Mouse (Mus musculus) MEL (cell line): ENCODE data around the gene Snap91. TPM values are rescaled to one million over a fixed set of nuclear protein-coding genes. Genes with fewer than 3 reads are reported as not detected.

Source experiments
- DNase-seq: peaks from one replicate; pipeline ENCODE4 v3.0.0; 2011; ENCODE audit warnings: low read depth, low spot score
- H3K27ac ChIP-seq: 2 replicates; pipeline ENCODE4 v1.5.1; 2012; ENCODE audit warnings: low read depth, mild to moderate bottlenecking, control low read depth, low read length, moderate library complexity; ENCODE audit not compliant: control insufficient read depth
- H3K27me3 ChIP-seq, 2 experiments: fragments of 150-350 bp in 1 of 2; sonication (generic) in 1 of 2; 2 replicates each; pipeline ENCODE4 v1.6.1; 2012; ENCODE audit warnings: low read length in 2 of 2, mild to moderate bottlenecking in 2 of 2, improper control_type of control experiment in 1 of 2, moderate library complexity in 1 of 2; ENCODE audit not compliant: insufficient read depth in 2 of 2, control insufficient read depth in 1 of 2
- H3K36me3 ChIP-seq, 2 experiments: 2 replicates each; pipeline ENCODE4 v1.6.1; 2012 to 2014; ENCODE audit warnings: low read length in 2 of 2, improper control_type of control experiment in 1 of 2, inconsistent platforms in 1 of 2, mild to moderate bottlenecking in 1 of 2; ENCODE audit not compliant: insufficient read depth in 2 of 2, control insufficient read depth in 1 of 2
- H3K4me1 ChIP-seq, 2 experiments: fragments of 150-350 bp in 1 of 2; sonication (generic) in 1 of 2; 2 replicates each; pipeline ENCODE4 v1.6.1; 2012; ENCODE audit warnings: low read length in 2 of 2, improper control_type of control experiment in 1 of 2, mild to moderate bottlenecking in 1 of 2; ENCODE audit not compliant: insufficient read depth in 2 of 2, control insufficient read depth in 1 of 2
- H3K4me3 ChIP-seq, 2 experiments: fragments of 150-350 bp in 1 of 2; sonication (generic) in 1 of 2; 2 replicates each; pipeline ENCODE4 v1.5.1; 2012; ENCODE audit warnings: low read depth in 2 of 2, low read length in 2 of 2, mild to moderate bottlenecking in 2 of 2, moderate library complexity in 2 of 2, control low read depth in 1 of 2, improper control_type of control experiment in 1 of 2; ENCODE audit not compliant: control insufficient read depth in 1 of 2, insufficient read depth in 1 of 2
- H3K79me2 ChIP-seq: 2 replicates; pipeline ENCODE4 v1.6.1; 2012; ENCODE audit warnings: mild to moderate bottlenecking, low read length, moderate library complexity; ENCODE audit not compliant: control insufficient read depth, poor library complexity, insufficient read depth
- H3K9ac ChIP-seq: 2 replicates; pipeline ENCODE4 v1.6.1; 2012; ENCODE audit warnings: low read depth, mild to moderate bottlenecking, control low read depth, low read length, moderate library complexity; ENCODE audit not compliant: control insufficient read depth, poor library complexity, severe bottlenecking
- H3K9me3 ChIP-seq: fragments of 150-350 bp; sonication (generic); replicated peaks from 2 replicates; pipeline ENCODE4 v1.6.1; 2012; ENCODE audit warnings: mild to moderate bottlenecking, low read length, improper control_type of control experiment, moderate library complexity; ENCODE audit not compliant: insufficient read depth
- BHLHE40 ChIP-seq: IDR thresholded peaks from 2 replicates; pipeline ENCODE4 v1.6.1; 2012; ENCODE audit warnings: low read depth, mild to moderate bottlenecking, inconsistent platforms, low read length, improper control_type of control experiment, borderline replicate concordance
- CHD1 ChIP-seq: IDR thresholded peaks from 2 replicates; pipeline ENCODE4 v1.6.1; 2012; ENCODE audit warnings: low read depth, mild to moderate bottlenecking, inconsistent platforms, low read length, improper control_type of control experiment
- ELF1 ChIP-seq: IDR thresholded peaks from 2 replicates; pipeline ENCODE4 v1.6.1; 2014; ENCODE audit warnings: low read depth, mild to moderate bottlenecking, inconsistent platforms, low read length, improper control_type of control experiment, moderate library complexity
- ETS1 ChIP-seq: IDR thresholded peaks from 2 replicates; pipeline ENCODE4 v1.6.1; 2012; ENCODE audit warnings: low read depth, mild to moderate bottlenecking, inconsistent platforms, low read length, improper control_type of control experiment, moderate library complexity
- GABPA ChIP-seq: IDR thresholded peaks from 2 replicates; pipeline ENCODE4 v1.6.1; 2012; ENCODE audit warnings: low read depth, mild to moderate bottlenecking, inconsistent platforms, low read length, improper control_type of control experiment, moderate library complexity
- GATA1 ChIP-seq: IDR thresholded peaks from 2 replicates; pipeline ENCODE4 v1.6.1; 2011; ENCODE audit warnings: low read depth, low read length, improper control_type of control experiment
- MAFK ChIP-seq: IDR thresholded peaks from 2 replicates; pipeline ENCODE4 v1.6.1; 2011; ENCODE audit warnings: low read depth, mild to moderate bottlenecking, low read length, improper control_type of control experiment, borderline replicate concordance
- MAX ChIP-seq: IDR thresholded peaks from 2 replicates; pipeline ENCODE4 v1.6.1; 2011; ENCODE audit warnings: low read length, improper control_type of control experiment
- MAZ ChIP-seq: IDR thresholded peaks from 2 replicates; pipeline ENCODE4 v1.6.1; 2012; ENCODE audit warnings: low read depth, mild to moderate bottlenecking, inconsistent platforms, low read length, improper control_type of control experiment
- MXI1 ChIP-seq: IDR thresholded peaks from 2 replicates; pipeline ENCODE4 v1.6.1; 2011; ENCODE audit warnings: mild to moderate bottlenecking, low read depth, low read length, improper control_type of control experiment
- MYB ChIP-seq: IDR thresholded peaks from 2 replicates; pipeline ENCODE4 v1.6.1; 2011; ENCODE audit warnings: mild to moderate bottlenecking, low read depth, low read length, improper control_type of control experiment
- MYC ChIP-seq: IDR thresholded peaks from 2 replicates; pipeline ENCODE4 v1.6.1; 2011; ENCODE audit warnings: low read depth, mild to moderate bottlenecking, low read length, improper control_type of control experiment, moderate library complexity
- POLR2A ChIP-seq, 2 experiments: IDR thresholded peaks; 2 replicates each; pipeline ENCODE4 v1.6.1; 2011 to 2012; ENCODE audit warnings: low read length in 2 of 2, mild to moderate bottlenecking in 2 of 2, control low read depth in 1 of 2, improper control_type of control experiment in 1 of 2, low read depth in 1 of 2, moderate library complexity in 1 of 2; ENCODE audit not compliant: control insufficient read depth in 1 of 2, insufficient read depth in 1 of 2, poor library complexity in 1 of 2
- POLR2AphosphoS2 ChIP-seq: IDR thresholded peaks from 2 replicates; pipeline ENCODE4 v1.6.1; 2011; ENCODE audit warnings: low read length, improper control_type of control experiment
- POLR2AphosphoS5 ChIP-seq: IDR thresholded peaks from 2 replicates; pipeline ENCODE4 v1.6.1; 2012; ENCODE audit warnings: low read depth, borderline replicate concordance, mild to moderate bottlenecking, inconsistent platforms, low read length, moderate library complexity, mixed read lengths
- RAD21 ChIP-seq: IDR thresholded peaks from 2 replicates; pipeline ENCODE4 v1.6.1; 2011; ENCODE audit warnings: mild to moderate bottlenecking, low read depth, low read length, improper control_type of control experiment
- RCOR1 ChIP-seq: IDR thresholded peaks from 2 replicates; pipeline ENCODE4 v1.6.1; 2012; ENCODE audit warnings: low read depth, mild to moderate bottlenecking, inconsistent platforms, low read length, improper control_type of control experiment
- SIN3A ChIP-seq: IDR thresholded peaks from 2 replicates; pipeline ENCODE4 v1.6.1; 2012; ENCODE audit warnings: low read length, improper control_type of control experiment, inconsistent platforms
- SMC3 ChIP-seq: IDR thresholded peaks from 2 replicates; pipeline ENCODE4 v1.6.1; 2011; ENCODE audit warnings: low read depth, low read length, improper control_type of control experiment
- ZKSCAN1 ChIP-seq: IDR thresholded peaks from 2 replicates; pipeline ENCODE4 v1.6.1; 2012; ENCODE audit warnings: low read depth, mild to moderate bottlenecking, inconsistent platforms, low read length, improper control_type of control experiment, moderate library complexity
- ZNF384 ChIP-seq: IDR thresholded peaks from 2 replicates; pipeline ENCODE4 v1.6.1; 2012; ENCODE audit warnings: low read depth, mild to moderate bottlenecking, inconsistent platforms, low read length, improper control_type of control experiment
- polyA plus RNA-seq, 2 experiments: library from polyadenylated mRNA; stranded (reverse) in 1 of 2; unstranded in 1 of 2; fragments of >175 nt in 1 of 2; fragments of >200 nt in 1 of 2; gene quantifications; 2 replicates each; pipeline versions ENCODE4 v1.2.1 to v1.2.4; 2012; ENCODE audit warnings: low replicate concordance in 2 of 2, low read depth in 1 of 2; ENCODE audit not compliant: insufficient read length in 2 of 2, insufficient read depth in 1 of 2, missing spikeins in 1 of 2
- total RNA-seq: library from RNA; depleted of rRNA; stranded (reverse); fragments of 300-350 nt; gene quantifications from 2 replicates; pipeline ENCODE4 v1.2.3, GENCODE M21; 2012

Gene Snap91
- total and polyA plus RNA-seq, 3 experiments = not detected

DNA sequence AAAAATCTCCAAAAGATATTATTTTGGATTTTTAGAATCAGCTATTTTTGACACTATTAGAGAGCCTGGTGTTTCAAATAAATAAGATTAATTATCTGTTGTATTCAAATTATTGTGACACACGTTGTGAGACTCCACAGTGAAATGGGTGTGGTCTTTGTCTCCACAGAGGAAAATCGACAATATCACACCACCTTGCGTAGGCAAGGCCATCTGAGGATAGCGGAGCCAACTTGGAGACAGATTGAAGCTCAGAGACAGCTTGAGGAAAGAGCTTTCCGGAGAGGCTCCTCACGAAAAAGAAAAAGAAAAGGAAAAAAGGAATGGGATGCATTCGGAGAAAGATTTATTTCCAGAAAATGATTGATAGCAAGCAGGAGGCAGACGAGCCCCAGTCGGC, 145.7 kb downstream of the Snap91 start:
- Histone ChIP-seq H3K27ac (no peak overlapping the region), H3K4me1 (peaks cover 0 to 5% of the 10 kb centered on the region in 2 experiments; a peak in 1 of 4 replicates), H3K79me2 (no peaks in the 10 kb centered on the region), H3K4me3 (no peak overlapping the region), H3K9me3 (no peaks in the 10 kb centered on the region), H3K36me3 (no peaks in the 10 kb centered on the region), H3K27me3 (no peaks in the 10 kb centered on the region; a peak in 1 of 4 replicates), H3K9ac (no peak overlapping the region)
- no peak for DNase-seq
- no peak for TF ChIP-seq MYB
- no peak for TF ChIP-seq GATA1
- no peak for TF ChIP-seq SIN3A
- no peak for TF ChIP-seq MAZ
- TF ChIP-seq ELF1 = no peak
- no peak for TF ChIP-seq SMC3
- TF ChIP-seq ZNF384 = no peak
- TF ChIP-seq MYC = no peak
- no peak for TF ChIP-seq POLR2AphosphoS2

DNA sequence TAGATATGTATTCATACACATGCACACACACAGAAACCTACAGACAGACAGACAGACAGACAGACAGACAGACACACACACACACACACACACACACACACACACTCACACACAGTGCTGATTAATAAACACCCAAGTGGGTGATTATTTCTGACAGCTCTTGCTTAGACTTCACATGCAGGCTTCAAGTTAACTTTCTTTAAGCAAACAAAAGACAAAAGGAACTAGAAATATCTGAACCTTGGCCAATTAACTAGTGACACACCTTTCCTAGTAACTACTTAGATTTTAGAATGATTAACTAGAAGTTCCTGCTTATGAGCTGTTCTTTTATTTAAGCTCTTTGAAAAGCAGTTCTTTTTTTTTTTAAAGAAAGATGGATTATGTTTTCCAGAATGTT, 146.1 kb downstream of the Snap91 start:
- H3K36me3 ChIP-seq = no peaks in the 10 kb centered on the region
- DNase-seq = peak; percentile 21
- no peaks in the 10 kb centered on the region; a peak in 1 of 4 replicates for H3K27me3 ChIP-seq
- H3K79me2 ChIP-seq = no peaks in the 10 kb centered on the region
- no peaks in the 10 kb centered on the region for H3K9me3 ChIP-seq
- TF ChIP-seq MYB (no peak), MAX (no peak), POLR2AphosphoS2 (no peak), POLR2AphosphoS5 (no peak), ZKSCAN1 (no peak), ETS1 (no peak), MYC (no peak), BHLHE40 (no peak), ELF1 (no peak), CHD1 (no peak), MXI1 (no peak), GABPA (no peak), MAFK (no peak), RAD21 (no peak), RCOR1 (no peak), POLR2A (IDR thresholded peaks at IDR 0.05; ENCODE audit: control insufficient read depth in 1 of 2, insufficient read depth in 1 of 2, low read depth in 1 of 2, low read length in 2 of 2, poor library complexity in 1 of 2) (no peak), ZNF384 (no peak)
- H3K27ac ChIP-seq = no peak overlapping the region
- no peak overlapping the region for H3K4me3 ChIP-seq
- H3K9ac ChIP-seq = no peak overlapping the region
- H3K4me1 ChIP-seq = peaks cover 0 to 5% of the 10 kb centered on the region in 2 experiments; a peak in 1 of 4 replicates
